Mouse (Mus musculus) limb, embryonic 10.5 days (tissue): ENCODE data around the gene Myl10. TPM values are rescaled to one million over a fixed set of nuclear protein-coding genes. Genes with fewer than 3 reads are reported as not detected.
"Not testable (repeated sequence)": the region's sequence is repeated elsewhere in the genome, so short reads cannot be mapped to it uniquely, and the experiment has no call there.

Experiments used
- DNase-seq: peaks from one replicate; pipeline ENCODE4 v3.0.0-alpha.2; 2017; ENCODE audit warnings: low spot score
- H3K27ac ChIP-seq: fragments of 300-500 bp; sonication (generic); 2 replicates; pipeline ENCODE4 v1.5.1; 2016; ENCODE audit warnings: mild to moderate bottlenecking
- H3K27me3 ChIP-seq: fragments of 300-500 bp; sonication (generic); 2 replicates; pipeline ENCODE4 v1.6.1; 2016; ENCODE audit warnings: low read depth, mild to moderate bottlenecking; ENCODE audit not compliant: poor library complexity, severe bottlenecking
- H3K36me3 ChIP-seq: fragments of 300-500 bp; sonication (generic); 2 replicates; pipeline ENCODE4 v1.6.1; 2016; ENCODE audit warnings: mild to moderate bottlenecking, moderate library complexity
- H3K4me1 ChIP-seq: fragments of 300-500 bp; sonication (generic); 2 replicates; pipeline ENCODE4 v1.6.1; 2016
- H3K4me3 ChIP-seq: fragments of 300-500 bp; sonication (generic); 2 replicates; pipeline ENCODE4 v1.5.1; 2016; ENCODE audit warnings: mild to moderate bottlenecking, moderate library complexity
- H3K9me3 ChIP-seq: fragments of 300-500 bp; sonication (generic); replicated peaks from 2 replicates; pipeline ENCODE4 v1.6.1; 2016; ENCODE audit warnings: mild to moderate bottlenecking
- WGBS: fragments of 180-500 bp; shearing (Covaris S2); methylation state at CpG from one replicate; pipeline ENCODE4 v1.1.7; 2016; 5-methylcytosine and 5-hydroxymethylcytosine counted together
- polyA plus RNA-seq: library from polyadenylated mRNA; unstranded; fragments of >200 nt; fragmentation: Nextera tagmentation; extraction: Ambion mirVana; gene quantifications from 2 replicates; pipeline ENCODE4 v1.2.1, GENCODE M21; 2016

Myl10 gene
- not detected in 2 replicates for polyA plus RNA-seq

- H3K36me3 ChIP-seq = no peaks in the 10 kb centered on the region
- H3K4me3 ChIP-seq = no peak within 1 kb of the TSS
- H3K27me3 ChIP-seq = no peaks in the 10 kb centered on the region
- H3K27ac ChIP-seq = no peak within 1 kb of the TSS
- 91% methylated on average over 4 of the region's 4 CpGs for WGBS
- no peaks in the 10 kb centered on the region for H3K9me3 ChIP-seq
- peaks cover 7% of the 10 kb centered on the region; the same call in 1 of the 2 replicates for H3K4me1 ChIP-seq
- DNase-seq = no peak
Measured at GRCm38 (mm10) chr5:136692784-136693183, at the start of gene Myl10. TSS of gene Myl10 (plus strand) at chr5:136693146.

GRCm38 (mm10) chr5:136646731-136647328, 46.1 kb upstream of the Myl10 start:
- H3K4me3 ChIP-seq = no peak overlapping the region
- H3K9me3 ChIP-seq = no peaks in the 10 kb centered on the region
- no peak for DNase-seq
- 91% methylated on average over 4 of the region's 4 CpGs for WGBS
- no peak overlapping the region for H3K27ac ChIP-seq
- H3K4me1 ChIP-seq = no peaks in the 10 kb centered on the region
- no peaks in the 10 kb centered on the region for H3K27me3 ChIP-seq
- no peaks in the 10 kb centered on the region for H3K36me3 ChIP-seq

GRCm38 (mm10) chr5:136649071-136649470, 43.9 kb upstream of the Myl10 start:
- no peak for DNase-seq
- Histone ChIP-seq H3K9me3 (no peaks in the 10 kb centered on the region), H3K27ac (no peak overlapping the region), H3K36me3 (no peaks in the 10 kb centered on the region), H3K27me3 (no peaks in the 10 kb centered on the region), H3K4me1 (no peaks in the 10 kb centered on the region), H3K4me3 (no peak overlapping the region)
- WGBS = 87% methylated on average over 5 of the region's 5 CpGs

GRCm38 (mm10) chr5:136649655-136650054, 43.3 kb upstream of the Myl10 start:
- 93% methylated on average over 5 of the region's 5 CpGs for WGBS
- DNase-seq = no peak
- Histone ChIP-seq H3K27ac (no peak overlapping the region), H3K27me3 (no peaks in the 10 kb centered on the region), H3K4me1 (no peaks in the 10 kb centered on the region), H3K36me3 (no peaks in the 10 kb centered on the region), H3K4me3 (no peak overlapping the region), H3K9me3 (no peaks in the 10 kb centered on the region)

- no peak overlapping the region for H3K4me3 ChIP-seq
- H3K27ac ChIP-seq = no peak overlapping the region
- no peak for DNase-seq
- no peaks in the 10 kb centered on the region for H3K27me3 ChIP-seq
- H3K9me3 ChIP-seq = no peaks in the 10 kb centered on the region
- no peaks in the 10 kb centered on the region for H3K4me1 ChIP-seq
- no peaks in the 10 kb centered on the region for H3K36me3 ChIP-seq
Measured at GRCm38 (mm10) chr5:136654481-136654880, 38.5 kb upstream of the Myl10 start.

- no peaks in the 10 kb centered on the region for H3K4me1 ChIP-seq
- H3K4me3 ChIP-seq = no peak overlapping the region
- no peak for DNase-seq
- H3K9me3 ChIP-seq = no peaks in the 10 kb centered on the region
- H3K36me3 ChIP-seq = no peaks in the 10 kb centered on the region
- 78% methylated on average over 10 of the region's 10 CpGs for WGBS
- H3K27ac ChIP-seq = no peak overlapping the region
- H3K27me3 ChIP-seq = no peaks in the 10 kb centered on the region
Measured at GRCm38 (mm10) chr5:136656830-136657395, 36.0 kb upstream of the Myl10 start.

GRCm38 (mm10) chr5:136660721-136661120, 32.2 kb upstream of the Myl10 start:
- not testable (repeated sequence) for H3K4me1 ChIP-seq

GRCm38 (mm10) chr5:136662281-136662680, 30.7 kb upstream of the Myl10 start:
- no peak overlapping the region for H3K4me3 ChIP-seq
- H3K27ac ChIP-seq = no peak overlapping the region
- H3K4me1 ChIP-seq = 0 out of 2 replicates have a peak, but pooled peaks cover 3% of the 10 kb centered on the region
- no peaks in the 10 kb centered on the region for H3K9me3 ChIP-seq
- 83% methylated on average over 10 of the region's 10 CpGs for WGBS
- DNase-seq = no peak
- no peaks in the 10 kb centered on the region for H3K36me3 ChIP-seq
- 0 out of 2 replicates have a peak, but pooled peaks cover 9% of the 10 kb centered on the region for H3K27me3 ChIP-seq

More at GRCm38 (mm10) chr5:136660721-136661120, 32.2 kb upstream of the Myl10 start:
- not testable (repeated sequence) for H3K27me3 ChIP-seq, H3K36me3 ChIP-seq, H3K27ac ChIP-seq, H3K4me3 ChIP-seq, H3K9me3 ChIP-seq, DNase-seq
- WGBS = 78% methylated on average over 5 of the region's 5 CpGs

- Histone ChIP-seq H3K27ac (no peak overlapping the region), H3K4me3 (no peak overlapping the region), H3K36me3 (no peaks in the 10 kb centered on the region), H3K4me1 (0 out of 2 replicates have a peak, but pooled peaks cover 3% of the 10 kb centered on the region), H3K9me3 (no peaks in the 10 kb centered on the region), H3K27me3 (0 out of 2 replicates have a peak, but pooled peaks cover 12% of the 10 kb centered on the region)
- 22% methylated on average over 1 of the region's 1 CpGs for WGBS
- no peak for DNase-seq
Measured at GRCm38 (mm10) chr5:136662822-136663221, 30.1 kb upstream of the Myl10 start.

GRCm38 (mm10) chr5:136664497-136664896, 28.4 kb upstream of the Myl10 start:
- Histone ChIP-seq H3K27me3 (0 out of 2 replicates have a peak, but pooled peaks cover 12% of the 10 kb centered on the region), H3K27ac (no peak overlapping the region), H3K4me3 (no peak overlapping the region), H3K4me1 (0 out of 2 replicates have a peak, but pooled peaks cover 3% of the 10 kb centered on the region), H3K36me3 (no peaks in the 10 kb centered on the region), H3K9me3 (no peaks in the 10 kb centered on the region)
- 6% methylated on average over 9 of the region's 9 CpGs for WGBS
- DNase-seq = peak; percentile 90

GRCm38 (mm10) chr5:136676315-136677030, 16.5 kb upstream of the Myl10 start:
- no peaks in the 10 kb centered on the region for H3K9me3 ChIP-seq
- WGBS = 90% methylated on average over 18 of the region's 18 CpGs
- 0 out of 2 replicates have a peak, but pooled peaks cover 6% of the 10 kb centered on the region for H3K4me1 ChIP-seq
- no peaks in the 10 kb centered on the region for H3K36me3 ChIP-seq
- no peaks in the 10 kb centered on the region for H3K27me3 ChIP-seq
- H3K4me3 ChIP-seq = no peak overlapping the region
- DNase-seq = no peak
- H3K27ac ChIP-seq = no peak overlapping the region

- Histone ChIP-seq H3K36me3 (no peaks in the 10 kb centered on the region), H3K9me3 (no peaks in the 10 kb centered on the region), H3K27ac (no peak overlapping the region), H3K4me3 (no peak overlapping the region), H3K4me1 (peaks cover 10% of the 10 kb centered on the region; the same call in 1 of the 2 replicates), H3K27me3 (no peaks in the 10 kb centered on the region)
- 60% methylated on average over 6 of the region's 6 CpGs for WGBS
- DNase-seq = no peak
Measured at GRCm38 (mm10) chr5:136678840-136679348, 14.1 kb upstream of the Myl10 start.

- WGBS = 92% methylated on average over 4 of the region's 4 CpGs
- peaks cover 5% of the 10 kb centered on the region; the same call in 1 of the 2 replicates for H3K4me1 ChIP-seq
- H3K36me3 ChIP-seq = no peaks in the 10 kb centered on the region
- no peak overlapping the region for H3K27ac ChIP-seq
- H3K27me3 ChIP-seq = no peaks in the 10 kb centered on the region
- no peak overlapping the region for H3K4me3 ChIP-seq
- no peak for DNase-seq
- H3K9me3 ChIP-seq = no peaks in the 10 kb centered on the region
Measured at GRCm38 (mm10) chr5:136686349-136686748, 6.6 kb upstream of the Myl10 start.
